Mouse (Mus musculus) kidney, adult 2 months (tissue): ENCODE data around the gene Pknox2.

ENCODE experiments used
- CTCF ChIP-seq: fragments of 200-500 bp; conservative IDR thresholded peaks from 2 replicates; pipeline ENCODE4 v1.5.1; 2011; ENCODE audit warnings: low read depth, mild to moderate bottlenecking, control low read depth, low read length, moderate library complexity, mixed read lengths; ENCODE audit not compliant: insufficient read depth, insufficient read length
- POLR2A ChIP-seq: fragments of 200-500 bp; IDR thresholded peaks from one replicate; pipeline ENCODE4 v1.6.1; 2011; ENCODE audit warnings: low read depth, low read length, control low read depth

DNA sequence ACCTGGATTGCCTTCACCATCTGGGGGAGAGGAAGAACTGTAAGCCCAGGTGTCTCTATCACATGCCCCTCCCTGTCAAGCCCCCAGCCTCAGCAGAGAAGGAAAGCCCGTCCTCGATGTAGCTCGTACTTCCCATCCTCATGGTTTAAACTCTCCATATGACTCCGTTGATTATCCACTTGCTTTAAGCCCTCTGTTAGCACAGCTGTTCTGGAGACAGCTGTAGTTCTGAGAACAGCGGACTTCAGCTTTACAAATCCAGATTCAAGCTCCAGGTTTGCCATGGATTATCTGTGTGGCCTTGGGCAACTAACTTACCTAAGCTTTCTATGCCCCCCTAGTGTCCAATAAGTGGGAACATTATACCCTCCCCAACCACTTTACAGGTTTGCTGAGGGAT, 223.5 kb downstream of the Pknox2 start:
- TF ChIP-seq CTCF (no peak), POLR2A (no peak)
